Comparison of ENCODE assay signal across 25 mouse cellular contexts in the genomic region with DNA sequence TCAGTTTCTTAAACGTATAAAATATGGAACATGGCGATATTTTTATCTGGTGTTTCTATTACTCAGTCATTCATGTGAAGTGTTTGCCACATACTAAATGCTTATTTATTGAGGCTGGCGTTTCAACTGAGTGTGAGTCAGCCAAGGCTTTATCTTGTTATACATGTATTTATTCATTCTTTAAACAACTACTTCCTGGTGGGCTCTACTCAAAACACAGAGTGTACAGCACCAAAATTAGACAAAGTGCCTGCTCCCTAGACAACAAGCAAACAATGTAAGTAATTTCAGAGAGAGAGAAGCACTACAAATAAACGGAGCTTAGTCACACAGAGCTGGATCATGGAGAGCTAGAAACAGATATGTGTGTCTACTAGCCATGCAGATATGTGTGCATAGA.
A peak's percentile ranks its signal among the peaks of the same experiment; 100 is the strongest.
DNase-seq lines count a peak whose midpoint lies in the region; ATAC-seq and TF ChIP-seq lines count a peak whose summit lies in the region.
"Had no signal": no experiment of that assay in that cellular context is flagged by ENCODE, and none has a peak within 500 bp of the region (broad histone marks: within the 10 kb centered on the region; RNA-seq: fewer than 3 reads in every experiment).

No protein-coding gene starts in this region.

- no peak overlapping the region for H3K4me3 ChIP-seq in liver, adult 2 months (ENCODE audit: insufficient read depth, low read depth, low read length)
- H3K4me3 ChIP-seq in liver, embryonic 11.5 days (ENCODE audit: low read depth, low read length), result no peak overlapping the region
- no peak overlapping the region for H3K4me3 ChIP-seq in lung, postnatal 0 days (ENCODE audit: low read depth, low read length)
- no peak overlapping the region for H3K4me3 ChIP-seq in gastrocnemius, adult 2 months
- H3K4me3 ChIP-seq: embryonic facial prominence, embryonic 12.5 days; embryonic facial prominence, embryonic 15.5 days; forebrain, embryonic 15.5 days; hindbrain, embryonic 12.5 days; hindbrain, embryonic 15.5 days had no signal

- peak; percentile 92 for TF ChIP-seq EP300 in lung, postnatal 0 days (IDR thresholded peaks at IDR 0.05)

- no peak for TF ChIP-seq POLR2A in liver, adult 2 months (IDR thresholded peaks at IDR 0.05; ENCODE audit: extremely low read depth, insufficient read depth, low read length)

- H3K4me2 ChIP-seq in liver, embryonic 11.5 days, result no peak overlapping the region
- no peak overlapping the region for H3K4me2 ChIP-seq in lung, postnatal 0 days (replicated peaks; ENCODE audit: low read depth, low read length)
- H3K4me2 ChIP-seq: embryonic facial prominence, embryonic 12.5 days; embryonic facial prominence, embryonic 15.5 days; forebrain, embryonic 15.5 days; heart, embryonic 11.5 days; hindbrain, embryonic 12.5 days; hindbrain, embryonic 15.5 days had no signal

- peak; percentile 12 for DNase-seq in liver, adult 2 months (ENCODE audit: extremely low read depth, low read depth, low spot score)
- DNase-seq in liver, embryonic 11.5 days (ENCODE audit: low spot score), result no peak
- DNase-seq in lung, postnatal 0 days (ENCODE audit: low spot score), result peak; percentile 57
- DNase-seq in lung, postnatal 14 days, result no peak
- DNase-seq in brain, adult 2 months (ENCODE audit: low read depth, low spot score), result peak; percentile 57
- peak; percentile 18 for DNase-seq in telencephalon, adult 2 months (ENCODE audit: low read depth, low spot score)
- DNase-seq in gastrocnemius, adult 2 months, result no peak
- DNase-seq: adrenal gland, postnatal 10 days; adrenal gland, postnatal 36 days; B cell, adult 2 months; cerebellum, adult 11 months; cerebellum, adult 2 months; cerebellum, adult 9-11 months; cerebellum, postnatal 25 days; gastrocnemius, postnatal 14 days; heart, adult 11 months had no signal

- 73% methylated on average over 4 of the region's 4 CpGs for WGBS in liver, adult 2 months
- WGBS in liver, embryonic 11.5 days, result 68% methylated on average over 4 of the region's 4 CpGs
- WGBS in lung, postnatal 0 days, result 13% methylated on average over 4 of the region's 4 CpGs

- TF ChIP-seq CTCF in liver, adult 2 months (IDR thresholded peaks at IDR 0.05; ENCODE audit: low read depth, low read length), result no peak
- no peak for TF ChIP-seq CTCF in lung, postnatal 0 days (IDR thresholded peaks at IDR 0.05)
- TF ChIP-seq CTCF in gastrocnemius, adult 2 months (IDR thresholded peaks at IDR 0.05), result no peak

- H3K79me2 ChIP-seq in liver, adult 2 months (ENCODE audit: control insufficient read depth, insufficient read depth, low read length), result no peaks in the 10 kb centered on the region

- intact Hi-C loops in gastrocnemius, adult 2 months (cut with DNase I), result no loop called here

- no peaks in the 10 kb centered on the region for H3K36me3 ChIP-seq in liver, adult 2 months (ENCODE audit: control insufficient read depth, insufficient read depth, low read length)
- no peaks in the 10 kb centered on the region for H3K36me3 ChIP-seq in liver, embryonic 11.5 days (ENCODE audit: control insufficient read depth, insufficient read depth, low read length)
- no peaks in the 10 kb centered on the region for H3K36me3 ChIP-seq in lung, postnatal 0 days (ENCODE audit: insufficient read depth, low read length)
- H3K36me3 ChIP-seq: embryonic facial prominence, embryonic 12.5 days; embryonic facial prominence, embryonic 15.5 days; forebrain, embryonic 15.5 days; G1E; hindbrain, embryonic 12.5 days; hindbrain, embryonic 15.5 days had no signal

- H3K27ac ChIP-seq in liver, adult 2 months (replicated peaks; ENCODE audit: insufficient read depth, low read depth, low read length), result no peak overlapping the region
- H3K27ac ChIP-seq in liver, embryonic 11.5 days (ENCODE audit: low read depth, low read length), result no peak overlapping the region
- H3K27ac ChIP-seq in lung, postnatal 0 days (ENCODE audit: low read length), result no peak overlapping the region
- no peak overlapping the region for H3K27ac ChIP-seq in gastrocnemius, adult 2 months
- H3K27ac ChIP-seq: embryonic facial prominence, embryonic 12.5 days; embryonic facial prominence, embryonic 15.5 days; forebrain, embryonic 15.5 days; hindbrain, embryonic 12.5 days; hindbrain, embryonic 15.5 days had no signal

- no peak overlapping the region for H3K9ac ChIP-seq in liver, adult 2 months (ENCODE audit: low read depth, low read length)
- no peak overlapping the region for H3K9ac ChIP-seq in liver, embryonic 11.5 days (ENCODE audit: low read depth, low read length)
- H3K9ac ChIP-seq in lung, postnatal 0 days (replicated peaks; ENCODE audit: low read depth), result no peak overlapping the region
- H3K9ac ChIP-seq: embryonic facial prominence, embryonic 12.5 days; embryonic facial prominence, embryonic 15.5 days; forebrain, embryonic 15.5 days; hindbrain, embryonic 12.5 days; hindbrain, embryonic 15.5 days had no signal

- no peaks in the 10 kb centered on the region for H3K27me3 ChIP-seq in liver, adult 2 months (ENCODE audit: control insufficient read depth, insufficient read depth, low read length)
- H3K27me3 ChIP-seq in liver, embryonic 11.5 days (replicated peaks; ENCODE audit: control insufficient read depth, insufficient read depth, low read length), result no peaks in the 10 kb centered on the region
- no peaks in the 10 kb centered on the region for H3K27me3 ChIP-seq in lung, postnatal 0 days (replicated peaks; ENCODE audit: insufficient read depth, low read length)
- H3K27me3 ChIP-seq: CH12.LX; embryonic facial prominence, embryonic 12.5 days; embryonic facial prominence, embryonic 15.5 days; forebrain, embryonic 15.5 days; hindbrain, embryonic 12.5 days; hindbrain, embryonic 15.5 days; Patski had no signal

- H3K9me3 ChIP-seq in liver, embryonic 11.5 days (ENCODE audit: control insufficient read depth, low read length), result no peaks in the 10 kb centered on the region
- no peaks in the 10 kb centered on the region for H3K9me3 ChIP-seq in lung, postnatal 0 days (ENCODE audit: low read length)
- H3K9me3 ChIP-seq: embryonic facial prominence, embryonic 12.5 days; forebrain, embryonic 15.5 days; G1E; hindbrain, embryonic 12.5 days; hindbrain, embryonic 15.5 days had no signal

- ATAC-seq in liver, embryonic 11.5 days (replicated peaks; ENCODE audit: low FRiP score), result no peak
- peak; percentile 77 for ATAC-seq in lung, postnatal 0 days
- ATAC-seq: forebrain, embryonic 15.5 days; Patski had no signal

- H3K4me1 ChIP-seq in liver, adult 2 months (ENCODE audit: control insufficient read depth, insufficient read depth, low read length), result no peaks in the 10 kb centered on the region
- no peaks in the 10 kb centered on the region for H3K4me1 ChIP-seq in liver, embryonic 11.5 days (replicated peaks; ENCODE audit: control insufficient read depth, insufficient read depth, low read length)
- H3K4me1 ChIP-seq in lung, postnatal 0 days (ENCODE audit: insufficient read depth, low read depth, low read length), result no peaks in the 10 kb centered on the region
- H3K4me1 ChIP-seq: embryonic facial prominence, embryonic 12.5 days; embryonic facial prominence, embryonic 15.5 days; forebrain, embryonic 15.5 days; hindbrain, embryonic 12.5 days; hindbrain, embryonic 15.5 days had no signal

Comparison
In these comparisons a context has a peak if more than half of its experiments do, and no peak if none do; other contexts are left out.
1. DNase-seq: peak in liver, adult 2 months (single experiment), lung, postnatal 0 days (single experiment), brain, adult 2 months (single experiment) and telencephalon, adult 2 months (single experiment); none in liver, embryonic 11.5 days (single experiment), lung, postnatal 14 days (single experiment) and gastrocnemius, adult 2 months (single experiment).